Mouse (Mus musculus): ENCODE measurements around the gene Spop.

DNA sequence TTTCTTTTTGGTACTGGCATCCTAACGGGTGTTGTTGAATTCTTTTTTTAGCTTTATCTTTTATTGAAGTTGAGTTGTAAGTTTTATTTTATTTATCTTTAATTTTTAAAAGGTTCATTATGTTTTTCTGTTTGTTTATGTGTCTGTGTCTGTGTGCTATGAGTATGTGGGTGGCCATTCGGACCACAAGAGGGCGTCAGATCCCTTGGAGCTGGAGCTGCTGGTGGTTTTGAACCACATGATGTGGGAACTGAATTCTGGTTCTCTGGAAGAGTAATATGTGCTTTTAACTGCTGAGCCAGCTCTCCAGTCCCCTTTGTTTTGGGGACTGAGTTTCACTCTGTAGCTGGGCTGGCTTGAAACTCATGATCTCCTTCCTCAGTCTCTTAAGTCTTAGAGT is 9.6 kb downstream of the Spop start:
- TF ChIP-seq CTCF (IDR thresholded peaks at IDR 0.05; ENCODE audit: low read depth) (peak; percentile 56), EP300 (optimal IDR thresholded peaks at IDR 0.05) (no peak)
